Mouse (Mus musculus): Measurements from ENCODE around the gene Atg7.

DNA sequence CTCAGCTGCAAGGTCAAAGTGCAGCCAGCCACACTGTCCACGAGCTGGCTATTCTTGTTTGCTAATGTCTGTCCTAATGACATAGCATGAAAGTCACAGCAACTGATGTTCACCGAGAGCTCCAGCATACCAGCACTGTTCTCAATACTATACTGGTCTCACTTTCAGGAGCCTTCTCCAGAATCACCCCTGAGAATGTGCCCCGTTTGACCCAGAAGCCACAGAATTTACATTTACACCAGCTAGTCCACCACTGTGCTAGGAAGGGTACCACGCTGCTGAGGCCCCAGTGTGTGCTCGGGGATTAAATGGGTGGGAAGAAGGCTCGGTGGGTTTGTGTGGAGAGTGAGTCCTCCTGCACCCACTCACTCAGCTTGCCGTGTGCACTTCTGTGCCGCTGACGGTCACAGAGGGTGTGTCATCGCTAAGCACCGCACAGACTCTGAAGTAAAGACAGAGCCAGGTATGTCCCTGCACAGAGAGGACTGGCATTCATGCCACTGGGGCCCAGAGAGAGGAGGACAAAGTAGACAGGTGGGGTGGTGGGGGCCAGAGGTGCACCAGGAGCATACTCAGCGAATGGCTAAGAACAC, 204.8 kb downstream of the Atg7 start:
- TF ChIP-seq CTCF (IDR thresholded peaks at IDR 0.05; ENCODE audit: extremely low read depth, insufficient read length, insufficient replicate concordance, low read depth, low read length) (no peak), POLR2A (IDR thresholded peaks at IDR 0.05; ENCODE audit: low read depth, low read length) (no peak)

Measured in small intestine, adult 2 months (tissue).